Mouse (Mus musculus): Measurements from ENCODE around the gene Ptprt.

- TF ChIP-seq POLR2A (IDR thresholded peaks at IDR 0.05; ENCODE audit: control insufficient read depth, extremely low read depth, insufficient read depth, low read length, poor library complexity) (no peak), CTCF (IDR thresholded peaks at IDR 0.05; ENCODE audit: borderline replicate concordance, control insufficient read depth, extremely low read depth, insufficient read depth, low read length, poor library complexity) (no peak)
Observed at GRCm38 (mm10) chr2:162571037-162571436, 89.9 kb downstream of the Ptprt start.
